Mouse (Mus musculus) monocyte, adult 2 months (primary cell): Measurements from ENCODE around the gene Tns1.

Source experiments
- DNase-seq, 2 experiments: peaks; one replicate each; pipeline ENCODE4 v3.0.0; 2022; ENCODE audit warnings: low spot score in 2 of 2, low read depth in 1 of 2

Gene Tns1

DNA sequence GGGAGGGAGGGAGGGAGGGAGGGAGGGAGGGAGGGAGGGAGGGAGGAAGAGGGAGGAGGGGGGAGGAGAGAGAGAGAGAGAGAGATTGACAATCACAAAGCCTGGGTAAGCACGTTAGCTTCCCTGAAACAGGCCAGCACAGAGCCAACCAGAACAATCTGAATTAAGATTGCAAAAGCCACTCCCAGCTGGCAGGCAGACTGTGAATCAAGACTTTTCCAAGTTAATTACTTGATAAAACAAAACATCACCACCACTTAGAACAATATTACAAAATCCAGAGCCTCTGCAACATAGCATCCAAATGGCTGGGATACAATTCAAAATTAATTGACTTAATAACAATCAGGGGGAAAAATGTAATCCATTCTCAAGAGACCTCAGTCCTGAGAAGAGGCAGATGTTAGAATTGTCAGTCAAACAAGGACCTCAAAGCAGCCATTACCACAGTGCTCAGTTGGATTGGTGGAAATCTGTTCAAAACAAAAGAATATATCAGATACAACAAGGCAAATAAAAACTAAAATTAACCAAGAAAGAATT is 248.5 kb downstream of the Tns1 start:
- no peak for DNase-seq

DNA sequence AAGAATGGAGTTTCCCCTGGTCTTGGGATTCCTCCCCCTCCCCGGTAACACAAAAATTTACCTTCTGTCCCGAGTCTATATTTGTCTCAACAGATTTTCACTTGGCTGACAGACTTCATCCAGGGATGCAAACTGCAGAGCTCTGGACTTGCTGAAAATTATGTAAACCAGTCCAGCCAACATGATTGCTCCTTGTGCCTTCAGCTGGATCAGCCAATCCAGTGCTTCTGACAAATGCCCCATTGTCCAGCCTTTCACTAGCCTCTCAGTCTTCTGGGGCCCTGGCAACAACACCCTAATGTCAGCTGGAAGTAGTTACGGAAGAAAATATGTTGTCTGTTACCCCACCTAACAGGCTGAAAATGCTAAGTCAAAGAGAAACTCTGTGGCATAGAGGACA is 259.9 kb downstream of the Tns1 start:
- no peak for DNase-seq

DNA sequence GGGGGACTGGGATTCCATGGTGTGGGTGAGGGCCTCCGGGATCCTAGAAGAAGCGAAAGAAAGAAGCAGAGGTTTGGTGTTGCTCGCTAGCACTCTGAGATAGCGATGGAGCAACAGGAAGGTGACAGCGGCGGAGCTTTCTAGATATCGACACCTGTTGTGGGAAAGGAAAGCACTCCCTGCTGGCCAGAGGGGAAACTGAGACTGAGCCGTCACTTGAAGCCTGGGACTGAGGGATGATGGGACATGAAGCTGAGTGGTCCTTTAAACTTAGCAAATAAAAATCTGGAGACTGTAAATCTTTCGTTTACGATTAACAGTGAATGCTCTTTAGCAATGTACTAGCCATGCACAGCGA is 261.2 kb downstream of the Tns1 start:
- DNase-seq, result no peak

DNA sequence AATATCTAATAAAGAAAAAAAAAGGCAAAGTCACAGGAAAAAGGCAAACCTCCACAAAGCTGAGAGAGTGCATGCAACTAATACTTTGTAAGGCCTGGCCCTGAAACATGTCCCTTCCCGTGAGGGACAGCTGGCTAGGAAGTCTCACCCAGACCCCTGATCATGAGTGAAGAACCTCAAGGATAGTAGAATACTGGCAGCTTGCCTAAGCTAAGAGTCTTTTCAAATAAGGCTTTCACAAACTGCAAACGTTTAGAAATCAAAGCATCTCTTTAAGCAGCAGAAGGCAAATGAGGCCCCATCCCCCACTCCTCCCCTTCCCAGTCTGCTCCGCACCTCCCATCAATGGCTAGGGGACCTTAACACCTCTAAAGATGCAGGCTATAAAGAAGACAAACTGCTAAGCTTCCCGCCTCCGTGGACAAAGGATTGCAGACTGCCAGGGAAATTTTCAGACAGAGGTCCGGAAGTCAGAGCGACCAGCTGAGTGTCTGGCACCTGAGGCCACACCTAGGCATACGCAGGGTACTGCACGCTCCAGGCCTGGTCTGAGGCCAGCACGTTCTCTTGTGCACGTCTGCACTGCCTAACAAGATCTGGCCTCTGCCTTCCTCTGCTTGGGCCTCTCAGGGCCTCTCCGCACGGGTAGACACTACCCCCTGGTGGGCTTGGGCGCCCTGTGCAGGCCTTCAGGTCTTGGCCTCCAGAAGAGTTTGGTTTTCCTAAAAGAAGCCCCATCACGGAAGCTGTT is 261.8 kb downstream of the Tns1 start:
- no peak for DNase-seq

DNA sequence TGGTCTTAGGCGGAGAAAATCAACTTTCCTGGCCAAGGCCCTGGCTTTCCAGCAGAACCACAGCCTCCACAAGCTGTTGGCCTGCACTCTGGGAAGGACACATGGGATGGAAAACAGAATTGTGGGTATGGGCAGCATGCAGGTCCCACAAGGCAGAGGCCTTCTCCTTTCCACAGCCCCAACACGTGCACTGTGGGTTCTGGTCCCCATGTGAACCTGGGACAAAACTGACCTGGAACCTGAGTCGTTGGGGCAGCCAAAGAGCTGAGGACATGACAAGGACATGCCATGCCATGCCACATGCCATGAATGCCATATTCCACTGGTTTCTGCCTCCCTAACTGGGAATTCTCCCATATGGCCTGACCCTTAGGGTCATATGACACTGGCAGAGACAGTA is 263.8 kb downstream of the Tns1 start:
- DNase-seq, result no peak
